Mouse (Mus musculus): ENCODE results near the gene Mrpl21. TPM values are rescaled to one million over a fixed set of nuclear protein-coding genes. Genes with fewer than 3 reads are reported as not detected.

Mrpl21 gene
- total RNA-seq, 1 experiment from 2014 or later: 82.6 TPM

GRCm38 (mm10) chr19:3336485-3337255, 54.0 kb downstream of the Mrpl21 start:
- DNase-seq: no peak

- DNase-seq: no peak
These were observed 56.5 kb downstream of the Mrpl21 start for GRCm38 (mm10) chr19:3339187-3339586.

- no peak for DNase-seq
These were observed 58.3 kb downstream of the Mrpl21 start for GRCm38 (mm10) chr19:3341021-3341420.

Small RNA genes within 50 kb of the gene (microRNA-seq; reads per million reads assigned to microRNA genes)
- gene Mir6984: 0 to 0.85 reads per million in 2 experiments

Other genes with a start within 250 kb of the Mrpl21 start
- gene Ighmbp2, start 116 bp downstream of the Mrpl21 start, total RNA-seq (2021): 5.7 and 6.8 TPM in 2 replicates
- gene Cpt1a, start 39.4 kb downstream of the Mrpl21 start, total RNA-seq (2021): 274 and 315 TPM in 2 replicates
- gene Tesmin, start 106.0 kb downstream of the Mrpl21 start, total RNA-seq (2021): 0.56 and 1.3 TPM in 2 replicates
- 21.5 and 21.9 TPM in 2 replicates for gene Gal, start 131.6 kb downstream of the Mrpl21 start, total RNA-seq (2021)